Mouse (Mus musculus) right cerebral cortex, adult 18-20 months (tissue): ENCODE results near the gene Serping1.
"Not testable (repeated sequence)": the region's sequence is repeated elsewhere in the genome, so short reads cannot be mapped to it uniquely, and the experiment has no call there.

ENCODE experiments used
- DNase-seq: peaks from one replicate; pipeline ENCODE4 v3.0.0; 2022; ENCODE audit warnings: mixed read lengths

The Serping1 gene

GRCm38 (mm10) chr2:84775241-84775640, at the start of gene Serping1:
Gene Serping1 (minus strand): TSS chr2:84775444.
- no peak for DNase-seq

- no peak for DNase-seq
These were observed 48.0 kb upstream of the Serping1 start for GRCm38 (mm10) chr2:84823237-84823636.

GRCm38 (mm10) chr2:84822552-84822951, 47.3 kb upstream of the Serping1 start, which contains the start of gene Smtnl1:
Gene Smtnl1 (minus strand): TSS chr2:84822652.
- DNase-seq: no peak

DNA sequence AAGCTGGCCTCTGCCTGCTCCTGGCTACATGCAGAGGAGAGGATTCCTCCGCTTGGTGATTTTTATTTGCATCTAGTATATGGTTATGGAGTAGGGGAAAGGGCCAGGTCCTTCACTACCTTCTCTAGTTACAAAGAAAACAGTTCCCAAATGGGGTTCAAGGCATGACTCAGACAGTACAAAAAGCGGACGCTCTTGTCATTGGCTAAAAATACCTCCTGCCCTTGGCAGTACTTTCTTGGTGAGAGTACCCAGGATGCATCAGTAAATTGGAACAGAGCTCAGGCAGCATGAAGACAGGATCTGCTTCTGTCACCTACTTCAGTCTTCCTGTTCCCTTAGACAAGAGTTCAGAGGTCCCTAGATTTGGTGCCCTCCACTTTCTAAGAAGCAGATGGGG, 44.6 kb upstream of the Serping1 start:
- DNase-seq: peak; percentile 73

DNA sequence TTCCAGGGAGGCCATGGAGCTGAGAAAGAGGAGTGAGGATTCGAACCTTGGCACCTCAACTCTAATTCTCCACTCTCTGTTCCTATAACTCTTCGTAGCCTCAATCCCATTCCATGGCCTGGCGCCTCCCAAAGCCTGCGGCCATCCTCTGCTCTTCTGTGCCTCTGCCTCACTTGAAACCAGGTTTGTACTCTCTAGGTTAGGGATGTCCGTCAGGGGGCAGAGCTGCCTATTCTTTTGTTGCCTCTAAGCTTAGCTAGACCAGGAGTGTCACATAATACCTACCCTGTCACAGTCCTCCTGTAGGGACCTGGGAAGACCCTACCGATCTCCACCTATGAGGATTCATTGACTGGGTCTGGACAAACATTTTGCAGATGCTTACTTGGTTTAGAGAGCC, 37.4 kb upstream of the Serping1 start:
- no peak for DNase-seq

DNA sequence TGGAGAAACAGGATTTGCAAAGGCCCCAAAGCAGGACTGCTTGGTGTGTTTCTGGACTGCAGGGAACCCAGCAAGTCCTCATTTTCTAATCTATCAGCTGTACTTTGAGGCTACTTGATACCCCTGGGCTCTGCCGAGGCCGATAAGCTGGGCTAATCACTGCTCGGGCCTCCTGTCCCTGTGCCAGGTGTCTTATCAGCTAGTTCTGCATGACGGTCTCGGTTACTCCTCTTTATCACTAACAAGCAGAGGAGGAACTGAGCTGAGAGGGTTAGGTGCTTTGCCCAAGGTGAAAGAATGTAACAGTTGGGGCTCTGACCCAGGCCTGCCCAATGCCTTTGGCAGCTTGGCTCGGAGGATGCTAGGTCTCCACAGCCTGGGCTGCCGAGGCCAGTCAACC, 36.6 kb upstream of the Serping1 start:
- DNase-seq: no peak

GRCm38 (mm10) chr2:84810886-84811577, 35.8 kb upstream of the Serping1 start:
- peak; percentile 86 for DNase-seq

GRCm38 (mm10) chr2:84810526-84810885, 35.3 kb upstream of the Serping1 start:
- DNase-seq: no peak

- no peak for DNase-seq
These were observed 34.1 kb upstream of the Serping1 start for GRCm38 (mm10) chr2:84809330-84809729.

DNA sequence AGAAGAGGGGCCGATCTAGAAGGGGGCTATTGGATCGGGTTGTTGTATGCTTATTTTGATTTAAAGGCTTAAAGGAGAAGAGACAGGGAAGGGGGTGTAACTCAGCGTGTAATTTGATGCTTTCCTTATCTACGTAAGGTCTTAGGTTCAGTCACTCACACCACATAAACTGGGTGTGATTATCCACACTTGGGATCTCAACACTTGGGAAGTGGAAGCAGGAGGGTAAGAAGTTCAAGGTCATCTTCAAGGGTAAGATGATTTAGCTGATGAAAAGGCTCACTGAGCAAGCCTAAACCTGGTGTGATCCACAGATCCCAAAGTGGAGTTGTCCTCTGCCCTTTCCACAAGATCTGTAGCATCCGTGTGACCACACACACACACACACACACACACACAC, 31.3 kb upstream of the Serping1 start:
- DNase-seq: no peak

- no peak for DNase-seq
These were observed 28.7 kb upstream of the Serping1 start for GRCm38 (mm10) chr2:84803963-84804362.

- not testable (repeated sequence) for DNase-seq
These were observed 26.0 kb upstream of the Serping1 start for GRCm38 (mm10) chr2:84801223-84801622.

- DNase-seq: no peak
These were observed 25.1 kb upstream of the Serping1 start for GRCm38 (mm10) chr2:84800304-84800703.

DNA sequence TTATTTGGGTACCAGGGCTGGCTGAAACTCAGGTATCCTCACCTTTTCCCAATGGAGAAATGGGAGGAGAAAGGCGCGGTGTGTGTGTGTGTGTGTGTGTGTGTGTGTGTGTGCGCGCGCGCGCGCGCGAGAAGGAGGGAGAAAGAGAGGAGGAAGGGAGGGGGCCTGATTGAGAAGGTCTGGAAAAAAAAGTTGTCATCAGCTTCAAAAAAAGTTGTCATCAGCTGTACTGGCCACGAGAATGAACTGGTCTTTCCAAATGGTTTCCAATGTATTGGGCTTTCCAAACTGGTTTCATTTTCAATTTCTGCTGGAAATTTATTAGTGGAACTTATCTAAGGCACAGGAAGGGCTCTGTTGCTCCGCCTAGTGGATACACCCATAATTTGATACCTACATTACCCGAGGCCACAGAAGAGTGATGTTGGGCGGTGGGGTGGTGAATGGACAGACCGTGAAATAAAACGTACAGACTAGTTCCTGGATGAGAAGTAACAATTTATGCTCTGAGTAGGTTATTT, 23.9 kb upstream of the Serping1 start:
- peak; percentile 65 for DNase-seq

DNA sequence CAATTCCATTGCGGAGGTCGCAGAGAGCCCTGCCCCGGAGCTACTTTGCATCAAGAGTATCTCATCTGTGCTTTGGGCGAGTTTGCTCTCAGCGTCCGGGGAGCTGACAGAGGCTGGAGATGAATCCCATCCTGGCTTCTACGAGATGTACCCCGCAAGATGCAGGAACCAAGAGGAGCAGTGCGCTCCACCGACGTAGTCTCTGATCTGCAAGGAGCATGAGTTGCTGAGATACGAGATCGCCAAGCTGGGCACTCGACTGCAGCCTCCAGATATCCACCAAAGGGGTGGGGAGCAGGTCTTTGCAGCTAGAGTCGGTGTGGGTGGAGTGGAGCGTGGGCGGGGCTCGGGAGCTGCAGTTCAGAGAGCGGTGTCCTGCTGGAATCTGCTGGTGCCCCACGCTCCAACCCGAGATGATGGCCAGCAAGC, 23.3 kb upstream of the Serping1 start, which contains the start of gene Ube2l6:
Gene Ube2l6, plus strand, starts transcription at position 336 of the 429 bp plus-strand sequence.
- peak; percentile 83 for DNase-seq

GRCm38 (mm10) chr2:84797833-84798492, 22.7 kb upstream of the Serping1 start:
- peak; percentile 85 for DNase-seq

DNA sequence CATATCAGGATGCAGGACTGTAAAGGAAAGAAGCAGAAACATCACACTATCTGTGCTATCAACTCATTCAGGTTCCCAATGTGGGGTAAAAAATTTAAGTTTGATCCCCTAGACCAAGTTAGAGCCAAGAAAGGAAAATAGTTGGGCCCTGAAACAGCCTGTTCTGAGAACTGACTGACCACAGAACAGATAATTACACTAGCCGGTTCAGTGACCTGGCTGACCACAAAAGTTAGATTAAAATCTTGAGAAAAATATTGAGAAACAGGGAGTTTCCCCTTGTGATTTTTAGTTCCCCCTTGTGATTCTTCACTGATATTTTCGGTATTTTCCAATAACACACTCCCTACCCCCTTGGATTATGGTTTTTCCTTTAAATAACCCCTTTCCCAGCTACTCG, 18.6 kb upstream of the Serping1 start:
- DNase-seq: no peak

GRCm38 (mm10) chr2:84793154-84793553, 17.9 kb upstream of the Serping1 start:
- no peak for DNase-seq

- DNase-seq: no peak
These were observed 17.3 kb upstream of the Serping1 start for GRCm38 (mm10) chr2:84792516-84792915.

GRCm38 (mm10) chr2:84790418-84790817, 15.2 kb upstream of the Serping1 start:
- DNase-seq: no peak

- no peak for DNase-seq
These were observed 13.1 kb upstream of the Serping1 start for GRCm38 (mm10) chr2:84788316-84788715.

DNA sequence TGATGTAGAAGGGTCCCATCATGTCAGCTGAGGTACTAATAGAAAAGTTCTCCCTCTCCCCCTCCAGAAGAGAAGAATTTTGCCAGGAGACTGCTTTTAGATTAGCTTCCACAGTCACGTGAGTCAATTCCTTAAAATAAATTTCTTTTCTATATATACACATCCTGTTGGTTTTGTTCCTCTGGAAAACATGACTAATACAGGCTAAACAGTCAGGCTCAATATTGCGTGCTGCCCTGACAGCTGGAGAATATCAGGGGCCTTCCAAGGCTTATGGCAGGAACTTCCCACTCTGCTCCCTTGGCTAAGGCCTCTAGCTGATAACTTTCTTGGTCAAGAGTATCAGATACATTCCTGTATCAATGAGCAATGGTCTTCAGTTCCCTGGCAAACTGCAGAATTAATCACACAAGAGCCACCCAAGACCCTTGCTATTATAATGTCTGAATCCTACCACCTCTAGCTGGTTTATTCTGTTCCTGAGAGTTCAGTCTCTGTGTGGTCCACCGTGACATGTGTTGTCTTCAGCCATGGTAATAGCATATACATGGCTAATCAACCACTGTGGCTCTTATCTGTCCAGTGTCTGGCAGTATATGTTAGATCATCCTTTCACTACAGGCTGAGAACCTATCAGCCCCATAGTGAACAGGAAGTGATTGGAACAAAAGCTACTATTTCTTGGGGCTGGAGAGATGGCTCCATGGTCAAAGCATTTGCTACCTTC, 8.8 kb upstream of the Serping1 start:
- no peak for DNase-seq

- DNase-seq: no peak
These were observed 8.1 kb upstream of the Serping1 start for GRCm38 (mm10) chr2:84783315-84783714.
